Mouse (Mus musculus): ENCODE results near the gene Vwa3b. TPM values are rescaled to one million over a fixed set of nuclear protein-coding genes. Genes with fewer than 3 reads are reported as not detected.

Gene Vwa3b
- total RNA-seq (2023) = 2.0 TPM

GRCm38 (mm10) chr1:37025962-37026686 lies at the start of gene Vwa3b:
Gene Vwa3b, plus strand, starts transcription at chr1:37026596.

GRCm38 (mm10) chr1:37214144-37214543 lies 187.7 kb downstream of the Vwa3b start, which contains the start of gene Cnga3:
Gene Cnga3, plus strand, starts transcription at chr1:37214434.

Other genes with a start within 250 kb of the Vwa3b start
- 59.2 TPM for gene Tmem131, start 82.9 kb upstream of the Vwa3b start, total RNA-seq (2023)
- gene Cnga3, start 187.8 kb downstream of the Vwa3b start, total RNA-seq (2023) = not detected